Mouse (Mus musculus) spleen, adult 2 months (tissue): ENCODE measurements around the gene Spint1.

Experiments
- CTCF ChIP-seq: fragments of 200-500 bp; IDR thresholded peaks from 2 replicates; pipeline ENCODE4 v1.5.1; 2011; ENCODE audit warnings: mild to moderate bottlenecking, inconsistent platforms; ENCODE audit not compliant: insufficient read depth, insufficient read length, insufficient replicate concordance; ENCODE audit errors: extremely low read depth
- POLR2A ChIP-seq: fragments of 200-500 bp; IDR thresholded peaks from 2 replicates; pipeline ENCODE4 v1.6.1; 2011; ENCODE audit warnings: low read depth, low read length, inconsistent platforms

GRCm38 (mm10) chr2:119209176-119209507, 28.0 kb upstream of the Spint1 start:
- no peak for TF ChIP-seq CTCF
- TF ChIP-seq POLR2A = no peak
